Mouse (Mus musculus): ENCODE data around the gene Gm45234.

Gene Gm45234

DNA sequence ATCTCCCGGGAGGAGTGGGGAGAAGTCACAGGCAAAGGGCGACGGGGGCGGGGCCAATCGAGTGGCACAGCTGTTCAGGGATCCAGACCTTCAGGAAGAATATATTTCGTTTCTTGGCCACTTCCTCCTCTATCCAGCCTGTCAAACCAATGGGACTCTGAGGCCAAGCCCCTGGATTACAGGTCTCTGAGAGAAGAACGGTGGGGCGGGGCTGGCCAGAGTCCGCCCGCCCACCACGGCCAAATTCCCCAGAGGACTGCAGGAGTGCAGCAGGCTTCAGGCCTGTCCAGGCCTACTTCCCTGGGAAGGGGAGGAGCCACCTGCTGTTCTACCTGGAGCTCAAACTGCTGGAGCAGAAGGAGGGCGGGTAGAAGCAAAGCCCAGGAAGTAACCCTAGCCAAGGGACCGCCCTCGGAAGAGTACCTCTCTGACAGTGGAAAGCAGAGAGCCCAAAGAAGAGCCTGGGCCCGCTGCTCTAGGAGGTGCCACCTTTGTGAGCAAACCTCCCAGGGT is 17.3 kb downstream of the Gm45234 start, which contains the start of gene Ptpn6:
TSS of gene Ptpn6 (minus strand) at position 204 of the 513 bp plus-strand sequence.
- DNase-seq: no peak

- no peak for DNase-seq
Observed at GRCm38 (mm10) chr6:124737040-124737439, 18.8 kb downstream of the Gm45234 start.

DNA sequence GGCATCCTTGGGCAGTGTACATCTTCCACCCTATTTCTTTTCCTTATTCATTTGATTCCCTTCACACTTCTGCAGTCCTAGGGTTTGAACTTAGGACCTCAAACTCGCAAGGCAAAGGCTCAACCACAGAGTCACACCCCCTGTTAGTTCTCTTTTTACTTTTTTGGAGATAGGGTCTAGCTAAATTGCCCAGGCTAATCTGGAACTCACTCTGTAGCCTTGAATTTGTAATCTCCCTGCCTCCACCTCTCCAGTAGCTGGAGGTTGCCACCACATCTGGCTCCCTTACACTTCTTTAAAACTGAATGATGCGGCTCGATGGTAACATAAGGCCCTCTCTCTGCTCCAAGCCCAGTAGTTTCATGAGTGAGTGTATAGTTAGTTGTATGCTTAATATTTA is 21.4 kb downstream of the Gm45234 start:
- DNase-seq: no peak

DNA sequence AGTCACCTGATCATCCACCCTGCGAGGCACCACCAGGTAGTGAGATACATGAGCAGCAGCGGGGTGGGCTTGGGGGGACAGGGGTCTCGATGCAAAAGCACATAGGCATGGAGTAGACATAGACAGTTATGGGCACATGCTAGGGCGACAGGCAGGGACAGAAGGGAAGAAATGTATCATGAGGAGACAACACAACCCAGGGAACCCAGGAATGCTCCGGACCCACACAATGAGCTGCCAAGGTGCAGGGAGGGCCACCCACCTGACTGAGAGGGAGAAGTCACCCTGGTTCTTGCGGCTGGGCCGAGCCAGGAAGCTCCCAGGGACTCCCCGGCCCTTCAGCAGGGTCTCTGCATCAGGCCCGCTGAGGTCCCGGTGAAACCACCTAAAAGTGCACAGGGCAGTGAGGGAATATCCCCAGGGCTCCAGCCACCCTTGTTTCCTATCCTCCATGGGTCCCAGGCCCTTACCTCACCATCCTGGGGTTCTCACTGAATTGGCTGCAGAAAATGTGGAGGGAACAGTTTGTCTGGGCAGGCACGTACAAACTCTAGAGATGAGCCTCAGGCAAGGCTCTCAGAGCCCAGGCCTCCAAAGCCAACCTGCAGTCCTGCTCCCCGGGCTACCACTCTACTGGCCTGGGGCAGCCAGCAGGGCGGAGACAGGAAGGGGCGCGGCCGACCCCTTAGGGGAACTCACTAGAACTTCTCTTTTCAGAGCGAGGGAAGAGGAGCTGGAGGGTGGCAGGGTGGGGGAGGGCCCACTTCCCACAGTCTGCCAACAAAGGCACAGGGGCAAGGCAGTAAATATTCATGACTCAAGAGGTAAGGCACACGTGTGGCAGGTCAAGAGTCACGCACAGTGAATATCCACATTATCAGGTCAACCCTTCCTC is 23.1 kb downstream of the Gm45234 start:
- peak; percentile 87 to 90 for DNase-seq

DNA sequence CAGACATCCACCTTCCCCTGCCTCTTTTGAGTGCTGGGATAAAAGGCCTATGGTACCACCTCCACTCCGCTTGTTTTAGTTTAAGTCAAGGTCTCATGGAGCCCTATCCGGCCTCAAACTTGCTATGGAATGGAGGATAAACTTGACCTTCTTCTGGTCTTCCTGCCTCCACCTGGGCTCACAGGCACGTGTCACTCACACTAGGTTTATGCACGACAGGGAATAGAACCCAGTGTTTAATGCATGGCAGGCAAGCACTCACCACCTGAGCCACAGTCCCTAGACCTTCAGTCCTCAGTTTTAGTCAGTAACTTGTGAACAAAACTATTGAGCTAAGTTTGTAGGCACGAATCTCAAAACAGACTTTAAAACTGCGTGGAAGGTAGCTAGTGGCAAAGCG is 24.8 kb downstream of the Gm45234 start:
- DNase-seq: no peak

DNA sequence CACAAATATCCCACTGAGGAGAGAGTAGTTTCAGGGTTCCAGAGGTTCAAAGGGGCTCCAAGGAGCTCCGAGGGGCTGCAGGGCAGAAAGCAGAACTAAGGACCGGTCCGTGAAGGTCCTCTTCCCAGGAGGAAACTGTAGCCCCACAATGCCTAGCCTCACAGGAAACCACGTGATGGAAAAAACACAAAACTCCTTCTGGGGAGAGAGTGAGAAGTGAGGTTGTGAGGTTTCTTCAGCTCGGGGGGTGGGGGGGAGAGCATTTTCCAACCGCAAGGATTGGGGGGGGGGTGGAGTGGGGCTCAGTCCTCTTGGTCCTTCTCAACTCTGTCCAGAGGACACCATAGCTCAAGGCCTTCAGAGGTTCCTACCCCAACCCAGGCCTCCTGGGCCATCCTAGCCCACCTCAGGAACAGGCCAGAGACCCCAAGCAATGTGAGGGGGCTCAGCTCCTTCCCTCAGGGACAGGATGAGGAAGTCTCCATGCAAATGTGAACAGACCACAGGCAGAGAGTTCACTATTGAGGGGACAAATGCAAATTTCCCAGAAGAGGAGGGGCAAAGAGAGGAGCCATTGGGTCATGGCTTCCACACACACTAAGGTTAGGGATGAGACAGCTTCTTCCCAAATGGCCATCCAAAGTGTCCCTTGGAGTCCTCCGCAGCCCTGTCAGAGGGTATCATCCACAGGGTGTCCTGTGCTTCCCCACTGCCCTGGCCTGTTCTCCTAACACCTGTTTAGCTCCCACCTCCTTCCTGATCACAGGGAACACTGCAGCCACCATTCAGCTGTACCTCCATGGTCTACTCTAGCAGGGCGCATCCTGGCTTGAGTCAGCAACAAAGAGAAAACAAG is 25.7 kb downstream of the Gm45234 start:
- peak; percentile 71 to 73 for DNase-seq

GRCm38 (mm10) chr6:124728621-124729020 is 27.2 kb downstream of the Gm45234 start:
- no peak for DNase-seq

- DNase-seq: no peak
Observed at GRCm38 (mm10) chr6:124724472-124724871, 31.3 kb downstream of the Gm45234 start.

DNA sequence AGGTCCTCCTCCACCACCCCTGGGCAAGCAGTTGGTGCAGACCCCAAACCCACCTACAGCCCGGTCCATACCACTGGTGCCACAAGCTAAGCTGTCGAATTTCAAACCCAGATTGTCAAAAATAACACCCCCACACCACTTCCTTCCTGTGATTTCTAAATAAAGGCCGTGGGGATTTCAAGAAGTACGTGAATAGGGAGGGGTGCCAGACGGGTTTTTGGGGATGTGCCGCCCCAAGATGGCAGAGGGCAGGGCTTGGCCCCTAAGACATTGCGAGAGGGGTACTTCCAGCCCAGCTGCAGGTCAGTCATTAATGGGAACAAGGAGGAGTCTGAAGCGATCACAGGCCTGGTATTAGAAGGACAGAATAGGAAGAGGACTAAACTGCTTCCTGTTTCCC is 32.3 kb downstream of the Gm45234 start:
- DNase-seq: peak; percentile 65 to 66

DNA sequence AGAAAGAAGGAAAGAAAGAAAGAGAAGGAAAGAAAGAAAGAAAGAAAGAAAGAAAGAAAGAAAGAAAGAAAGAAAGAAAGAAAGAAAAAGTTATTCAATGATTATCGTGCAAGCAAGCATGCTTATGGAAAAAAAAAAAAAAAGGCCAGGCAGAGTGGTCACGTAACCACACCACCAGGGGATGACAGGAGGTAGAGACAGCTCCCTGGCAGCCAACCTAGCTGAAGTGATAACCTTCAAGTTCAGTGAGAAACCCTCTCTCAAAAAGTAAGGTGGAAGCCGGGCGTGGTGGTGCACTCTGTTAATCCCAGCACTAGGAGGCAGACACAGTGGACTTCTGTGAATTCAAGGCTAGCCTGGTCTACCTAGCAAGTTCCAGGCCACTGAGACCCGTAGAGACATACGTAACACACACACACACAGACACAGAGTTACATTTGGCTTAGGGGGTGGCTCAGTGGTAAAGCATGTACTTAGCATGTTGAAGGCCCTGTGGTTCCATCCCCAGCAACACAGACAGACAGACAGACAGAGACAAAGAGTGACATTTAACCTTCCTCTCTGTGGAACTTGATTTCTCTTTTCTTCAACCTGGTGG is 32.8 kb downstream of the Gm45234 start:
- peak; percentile 33 to 37 for DNase-seq

DNA sequence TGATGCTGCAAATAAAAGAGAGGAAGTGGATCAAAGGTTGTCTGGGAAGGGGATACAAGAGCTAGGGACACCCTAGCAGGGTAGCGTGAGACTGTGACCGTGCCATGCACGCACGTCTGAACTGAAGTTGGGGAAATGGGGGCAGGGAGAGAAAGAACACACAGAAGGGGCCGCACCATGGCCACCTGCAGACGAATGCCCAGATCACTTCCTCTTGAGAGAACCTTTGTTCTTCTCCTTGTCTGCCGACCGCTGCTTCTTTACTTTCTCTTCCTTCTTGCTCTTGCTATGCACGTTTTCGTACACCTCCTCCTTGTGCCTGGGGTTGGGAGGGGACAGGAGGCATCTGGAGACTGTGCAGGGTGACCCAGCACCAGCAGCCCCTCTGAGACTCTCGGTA is 34.9 kb downstream of the Gm45234 start:
- peak; percentile 72 to 74 for DNase-seq

DNA sequence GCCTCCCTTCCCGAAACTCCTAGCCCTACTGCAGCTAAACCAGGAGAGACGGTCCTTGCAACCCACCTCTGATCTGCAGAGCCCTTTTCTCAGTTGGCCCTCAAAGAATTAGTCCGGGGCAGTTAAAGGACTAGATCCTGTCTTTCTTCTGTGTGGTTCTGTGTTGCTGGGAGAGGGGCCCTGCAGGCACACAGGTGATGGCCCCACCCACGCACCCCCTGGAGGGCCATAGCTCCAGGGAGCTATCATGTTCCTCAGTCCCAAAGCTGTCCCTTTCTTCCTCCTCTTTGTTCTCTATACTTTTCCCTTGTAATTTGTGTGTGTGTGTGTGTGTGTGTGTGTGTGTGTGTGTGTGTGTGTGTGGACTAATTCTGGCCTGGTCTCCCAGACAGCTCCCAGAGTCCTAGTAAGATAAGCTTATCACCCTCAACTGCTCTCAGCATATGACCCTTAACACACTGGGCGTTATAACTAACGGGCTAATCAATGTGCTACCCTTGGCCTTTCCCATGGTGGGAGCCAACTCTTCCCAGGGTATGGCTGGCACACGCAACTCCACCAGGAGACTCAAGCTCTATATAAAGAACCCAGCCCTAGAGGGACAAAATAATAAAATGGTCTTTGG is 36.4 kb downstream of the Gm45234 start:
- DNase-seq: no peak

DNA sequence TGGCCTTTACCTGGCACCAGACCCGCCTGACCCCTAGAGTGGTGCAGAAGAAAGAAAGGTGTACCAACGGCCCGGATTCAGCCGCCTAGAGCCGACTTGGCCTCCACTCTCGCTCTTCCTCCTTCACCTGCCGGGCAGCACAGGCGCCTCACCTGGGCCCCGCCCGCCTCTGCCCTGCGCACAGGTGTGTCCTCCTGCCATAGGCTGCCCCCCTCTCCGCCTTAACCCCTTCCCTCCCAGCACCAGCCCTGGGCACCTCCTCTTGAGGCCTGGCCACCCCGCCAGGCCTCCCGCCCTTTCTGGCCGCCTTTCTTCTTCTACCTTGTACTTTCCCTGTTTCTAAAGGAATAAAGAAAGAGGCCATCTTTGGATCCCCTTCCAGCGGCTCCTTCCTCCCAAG is 37.1 kb downstream of the Gm45234 start:
- no peak for DNase-seq

DNA sequence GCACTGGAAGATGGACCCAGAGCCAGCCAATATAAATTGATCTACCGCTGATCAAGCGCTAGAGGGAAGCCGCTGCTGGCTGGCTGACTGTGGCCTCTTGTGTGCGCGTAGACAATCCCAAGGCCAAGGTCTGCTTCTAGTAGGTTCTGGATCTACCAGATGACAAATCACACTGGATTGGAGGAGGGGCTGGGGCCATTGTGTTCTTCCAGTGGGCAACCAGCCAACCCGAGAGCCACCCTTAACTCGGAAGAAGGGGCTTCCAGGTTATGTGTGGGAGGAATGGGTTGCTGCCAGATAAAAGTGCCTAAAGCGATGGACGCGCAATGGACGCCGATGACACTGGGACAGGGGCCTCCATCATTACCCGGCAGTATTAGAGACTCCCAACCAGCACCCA is 37.9 kb downstream of the Gm45234 start:
- DNase-seq: no peak

DNA sequence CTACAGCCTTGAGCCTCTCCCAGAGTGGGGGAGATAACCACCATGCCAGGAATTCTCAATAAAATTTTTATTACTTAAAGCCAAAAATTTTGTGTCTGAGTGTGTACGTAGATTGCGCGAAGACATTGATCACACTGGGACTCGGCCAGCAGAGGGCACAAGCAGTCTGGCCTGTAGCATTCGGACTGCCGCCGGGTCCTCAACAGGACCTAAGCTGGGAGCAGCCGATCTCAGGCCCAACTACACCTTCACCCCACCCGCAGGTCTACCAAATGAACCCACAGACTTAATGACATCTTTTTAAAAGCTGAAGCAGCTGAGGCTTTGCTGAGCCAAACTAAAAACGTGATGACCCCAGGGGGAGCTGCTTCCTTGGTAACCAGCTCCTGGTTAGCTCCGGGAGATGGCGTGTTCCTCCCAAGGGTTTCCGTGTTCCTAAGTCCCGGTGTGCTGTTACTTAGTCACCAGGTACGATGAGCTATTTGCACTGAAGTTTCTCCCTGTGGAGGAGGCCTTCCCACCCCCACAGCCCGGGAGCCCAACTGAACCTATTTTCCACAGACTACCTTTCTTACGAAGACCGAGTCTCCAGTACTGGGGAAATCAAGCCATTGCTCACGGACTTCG is 38.8 kb downstream of the Gm45234 start:
- DNase-seq: peak; percentile 71

GRCm38 (mm10) chr6:124712918-124713317 is 42.9 kb downstream of the Gm45234 start:
- DNase-seq: no peak

- DNase-seq: peak; percentile 99
Observed at GRCm38 (mm10) chr6:124711824-124712782, 43.7 kb downstream of the Gm45234 start, which contains the start of the genes Emg1 and Phb2. Emg1 (minus strand) TSS chr6:124712178. Phb2 (plus strand) TSS chr6:124712336.

DNA sequence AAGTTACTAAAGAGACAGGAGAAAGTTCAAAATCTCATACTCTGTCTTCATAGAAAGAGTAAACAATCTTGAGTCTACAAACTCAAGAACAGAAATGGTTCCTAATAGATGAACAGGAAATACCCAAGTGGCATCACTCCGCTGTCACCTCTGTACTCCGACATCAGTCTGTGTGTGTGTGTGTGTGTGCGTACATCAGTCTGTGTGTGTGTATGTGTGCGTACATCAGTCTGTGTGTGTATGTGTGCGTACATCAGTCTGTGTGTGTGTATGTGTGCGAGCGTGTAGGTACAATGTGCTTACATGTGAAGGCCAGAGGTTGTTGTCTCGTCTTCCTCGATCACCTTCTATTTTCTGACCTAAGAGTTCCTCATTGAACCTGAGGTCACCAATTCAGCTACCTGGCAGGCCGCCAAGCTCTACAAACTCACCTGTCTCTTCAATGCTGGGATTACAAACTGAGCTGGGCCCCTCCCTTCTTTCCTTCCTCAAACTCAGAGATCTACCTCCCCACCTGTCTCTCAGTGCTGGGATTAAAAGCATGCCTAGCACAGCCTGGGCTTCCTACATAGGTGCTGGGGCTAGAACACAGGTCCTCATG is 47.4 kb downstream of the Gm45234 start:
- DNase-seq: no peak

- DNase-seq: no peak
Observed at GRCm38 (mm10) chr6:124706061-124706627, 49.7 kb downstream of the Gm45234 start.

DNA sequence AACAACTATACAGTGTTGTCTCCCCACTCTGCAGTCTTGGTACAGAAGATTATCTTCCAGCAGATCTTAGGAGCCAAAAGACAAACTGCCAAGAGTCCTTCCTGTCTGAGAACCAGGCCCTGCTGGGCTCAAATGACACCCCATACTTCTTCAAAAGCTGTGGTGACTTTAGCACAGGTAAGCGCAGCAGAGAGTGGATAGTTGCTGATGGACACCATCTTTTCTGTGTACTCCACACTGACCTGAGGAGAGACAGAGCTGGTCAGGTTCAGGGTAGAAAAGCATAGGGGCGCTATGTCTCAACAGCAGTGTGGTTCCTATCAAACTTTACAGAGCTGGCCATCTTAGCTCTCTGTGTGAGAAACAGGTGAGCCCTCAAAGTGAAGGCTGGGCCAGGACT is 51.4 kb downstream of the Gm45234 start:
- DNase-seq: no peak

Data from B cell, adult 2 months (primary cell).